Mouse (Mus musculus) midbrain, embryonic 15.5 days (tissue): ENCODE results near the gene March5. TPM values are rescaled to one million over a fixed set of nuclear protein-coding genes. Genes with fewer than 3 reads are reported as not detected.
A peak's percentile ranks its signal among the peaks of the same experiment; 100 is the strongest.
"Not testable (repeated sequence)": the region's sequence is repeated elsewhere in the genome, so short reads cannot be mapped to it uniquely, and the experiment has no call there.

ENCODE experiments used
- ATAC-seq: fragments of 200-750 bp; cut with Nextera tagmentation; replicated peaks from 2 replicates; pipeline ENCODE4 v1.8.0; 2017; ENCODE audit warnings: moderate TSS enrichment
- H3K27ac ChIP-seq: fragments of 300-500 bp; sonication (generic); 2 replicates; pipeline ENCODE4 v1.5.1; 2015; ENCODE audit warnings: mild to moderate bottlenecking, inconsistent platforms
- H3K27me3 ChIP-seq: fragments of 300-500 bp; sonication (generic); replicated peaks from 2 replicates; pipeline ENCODE4 v1.6.1; 2015; ENCODE audit warnings: inconsistent platforms
- H3K36me3 ChIP-seq: fragments of 300-500 bp; sonication (generic); replicated peaks from 2 replicates; pipeline ENCODE4 v1.6.1; 2015; ENCODE audit warnings: inconsistent platforms
- H3K4me1 ChIP-seq: fragments of 300-500 bp; sonication (generic); 2 replicates; pipeline ENCODE4 v1.6.1; 2015; ENCODE audit warnings: inconsistent platforms
- H3K4me2 ChIP-seq: fragments of 300-500 bp; sonication (generic); 2 replicates; pipeline ENCODE4 v1.6.1; 2015; ENCODE audit warnings: inconsistent platforms, mild to moderate bottlenecking, moderate library complexity
- H3K4me3 ChIP-seq: fragments of 300-500 bp; sonication (generic); 2 replicates; pipeline ENCODE4 v1.5.1; 2015; ENCODE audit warnings: mild to moderate bottlenecking, inconsistent platforms
- H3K9ac ChIP-seq: fragments of 300-500 bp; sonication (generic); 2 replicates; pipeline ENCODE4 v1.6.1; 2015; ENCODE audit warnings: mild to moderate bottlenecking, inconsistent platforms
- H3K9me3 ChIP-seq: fragments of 300-500 bp; sonication (generic); 2 replicates; pipeline ENCODE4 v1.6.1; 2016; ENCODE audit warnings: inconsistent platforms
- WGBS: fragments of 180-500 bp; shearing (Covaris S2); methylation state at CpG from one replicate; pipeline ENCODE4 v1.1.7; 2015; ENCODE audit warnings: mixed read lengths; 5-methylcytosine and 5-hydroxymethylcytosine counted together
- polyA plus RNA-seq: library from polyadenylated mRNA; unstranded; fragments of >200 nt; fragmentation: Nextera tagmentation; extraction: Ambion mirVana; gene quantifications from 2 replicates; pipeline ENCODE4 v1.2.1, GENCODE M21; 2015

March5 gene
- polyA plus RNA-seq, 1 experiment from 2014 or later, result 103 TPM

GRCm38 (mm10) chr19:37188366-37188948 lies 18.9 kb upstream of the March5 start:
- Histone ChIP-seq H3K4me2 (no peak overlapping the region), H3K36me3 (no peaks in the 10 kb centered on the region), H3K4me1 (no peaks in the 10 kb centered on the region), H3K27me3 (no peaks in the 10 kb centered on the region), H3K27ac (no peak overlapping the region), H3K4me3 (no peak overlapping the region), H3K9ac (no peak overlapping the region), H3K9me3 (no peaks in the 10 kb centered on the region)
- no peak for ATAC-seq
- WGBS, result 80% methylated on average over 4 of the region's 4 CpGs

- Histone ChIP-seq H3K27me3 (no peaks in the 10 kb centered on the region), H3K4me2 (no peak overlapping the region), H3K9me3 (no peaks in the 10 kb centered on the region), H3K36me3 (no peaks in the 10 kb centered on the region), H3K27ac (no peak overlapping the region), H3K4me1 (no peaks in the 10 kb centered on the region), H3K9ac (no peak overlapping the region), H3K4me3 (no peak overlapping the region)
- no peak for ATAC-seq
- WGBS, result 88% methylated on average over 5 of the region's 5 CpGs
Measured at GRCm38 (mm10) chr19:37192475-37193058, 14.8 kb upstream of the March5 start.

DNA sequence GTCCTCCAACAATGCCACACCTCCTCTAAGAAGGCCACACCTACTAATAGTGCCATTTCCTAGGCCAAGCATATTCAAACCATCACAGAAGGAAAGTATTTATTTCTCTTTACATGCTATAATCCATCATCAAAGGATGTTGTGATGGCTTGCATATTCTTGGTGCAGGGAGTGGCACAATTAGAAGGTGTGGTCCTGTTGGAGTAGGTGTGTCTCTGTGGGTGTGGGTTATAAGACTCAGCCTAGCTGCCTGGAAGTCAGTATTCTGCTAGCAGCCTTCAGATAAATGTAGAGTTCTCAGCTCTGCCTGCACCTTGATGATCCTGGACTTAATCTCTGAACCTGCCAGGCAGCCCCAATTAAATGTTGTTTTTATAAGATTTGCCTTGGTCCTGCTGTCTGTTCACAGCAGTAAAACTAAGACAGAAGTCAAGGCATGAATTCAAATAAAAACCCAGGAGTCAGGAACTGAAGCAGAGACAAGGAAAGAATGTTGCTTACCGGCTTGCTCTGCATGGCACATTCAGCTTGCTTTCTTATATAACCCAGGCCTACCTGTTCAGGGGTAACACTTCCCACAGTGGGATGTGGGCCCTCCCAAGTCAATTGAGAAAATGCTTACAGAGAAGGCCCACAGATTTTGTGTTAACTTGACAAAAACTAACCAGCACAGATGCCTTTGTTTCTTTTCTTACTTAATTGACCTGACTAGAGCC lies 9.0 kb upstream of the March5 start:
- no peaks in the 10 kb centered on the region for H3K27me3 ChIP-seq
- H3K9me3 ChIP-seq, result no peaks in the 10 kb centered on the region
- H3K27ac ChIP-seq, result no peak overlapping the region
- WGBS, result 87% methylated on average over 1 of the region's 1 CpGs
- no peak overlapping the region for H3K4me3 ChIP-seq
- ATAC-seq, result no peak
- H3K4me1 ChIP-seq, result no peaks in the 10 kb centered on the region
- no peak overlapping the region for H3K9ac ChIP-seq
- no peak overlapping the region for H3K4me2 ChIP-seq
- H3K36me3 ChIP-seq, result no peaks in the 10 kb centered on the region

- Histone ChIP-seq H3K36me3 (no peaks in the 10 kb centered on the region), H3K4me2 (no peak overlapping the region), H3K9me3 (no peaks in the 10 kb centered on the region), H3K27me3 (no peaks in the 10 kb centered on the region), H3K9ac (no peak overlapping the region), H3K27ac (no peak overlapping the region), H3K4me3 (no peak overlapping the region), H3K4me1 (no peaks in the 10 kb centered on the region)
- ATAC-seq, result no peak
- WGBS, result 80% methylated on average over 2 of the region's 2 CpGs
Measured at GRCm38 (mm10) chr19:37199889-37200288, 7.5 kb upstream of the March5 start.

DNA sequence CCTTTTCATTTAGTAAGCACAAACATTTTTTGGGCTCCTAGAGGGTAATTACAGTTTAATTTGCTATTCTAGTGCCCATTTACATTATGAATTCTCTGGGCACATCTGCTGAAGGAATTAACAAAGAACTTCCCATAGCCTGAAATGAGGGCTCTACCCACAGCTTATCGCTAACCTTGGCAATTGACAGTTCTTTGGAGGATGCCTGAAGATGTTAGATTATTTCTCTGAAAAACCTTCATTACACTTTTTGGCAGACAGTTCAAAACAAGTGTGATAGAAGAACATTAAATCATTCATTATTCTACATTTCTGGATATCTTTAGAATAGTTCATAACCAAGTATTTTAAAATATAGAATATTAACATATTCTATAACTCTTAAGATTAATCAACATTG lies 4.0 kb upstream of the March5 start:
- H3K4me1 ChIP-seq, result peaks cover 4% of the 10 kb centered on the region
- H3K27me3 ChIP-seq, result no peaks in the 10 kb centered on the region
- WGBS, result 80% methylated on average over 1 of the region's 1 CpGs
- H3K4me3 ChIP-seq, result no peak overlapping the region
- ATAC-seq, result no peak
- no peaks in the 10 kb centered on the region for H3K9me3 ChIP-seq
- H3K36me3 ChIP-seq, result no peaks in the 10 kb centered on the region
- no peak overlapping the region for H3K4me2 ChIP-seq
- no peak overlapping the region for H3K27ac ChIP-seq
- no peak overlapping the region for H3K9ac ChIP-seq

GRCm38 (mm10) chr19:37205155-37205554 lies 2.2 kb upstream of the March5 start:
- H3K4me1 ChIP-seq, result peaks cover 19% of the 10 kb centered on the region
- ATAC-seq, H3K4me3 ChIP-seq: not testable (repeated sequence)

DNA sequence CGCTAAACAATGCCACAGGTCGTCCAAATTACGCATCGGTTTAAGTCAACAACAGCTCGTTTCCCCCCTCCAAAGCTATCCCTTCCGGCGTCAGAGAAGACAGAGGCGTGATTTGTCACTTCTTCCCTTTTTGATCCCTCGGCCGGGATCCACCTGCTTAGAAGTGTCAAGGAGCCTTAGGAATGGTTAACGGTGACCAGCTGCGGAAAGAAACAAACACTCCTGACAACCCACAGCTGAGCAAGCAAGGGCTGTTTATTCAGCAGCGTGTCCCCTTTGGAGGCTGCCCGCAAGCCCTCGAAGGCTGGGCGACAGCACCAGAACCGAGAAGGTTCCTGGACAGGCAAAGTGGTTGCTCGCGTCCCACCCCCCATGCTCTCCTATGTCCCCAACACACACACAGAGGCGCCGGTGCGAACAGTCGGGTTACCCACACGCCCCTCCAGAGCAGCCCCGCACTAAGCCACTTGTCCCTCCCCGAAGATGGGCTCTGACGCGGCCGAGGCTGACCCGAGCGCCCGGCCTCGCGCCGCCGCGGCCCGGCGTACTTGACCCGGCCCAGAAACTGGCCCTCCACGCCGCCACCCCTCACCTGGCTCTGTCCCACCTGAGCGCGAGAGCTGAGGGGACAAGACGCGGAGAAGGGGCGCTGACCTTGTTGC lies 571 bp upstream of the March5 start:
- Histone ChIP-seq H3K9me3 (no peaks in the 10 kb centered on the region), H3K27me3 (no peaks in the 10 kb centered on the region), H3K36me3 (peaks cover 8% of the 10 kb centered on the region), H3K4me2 (peak overlapping the region; percentile 84), H3K27ac (peak overlapping the region; percentile 85), H3K4me1 (peaks cover 19% of the 10 kb centered on the region), H3K9ac (peak overlapping the region; percentile 96), H3K4me3 (peak overlapping the region; percentile 91)
- peak; percentile 86 for ATAC-seq
- WGBS, result under 1% methylated on average over 47 of the region's 47 CpGs

More at GRCm38 (mm10) chr19:37205155-37205554, 2.2 kb upstream of the March5 start:
- not testable (repeated sequence) for H3K9ac ChIP-seq, H3K36me3 ChIP-seq, H3K9me3 ChIP-seq, H3K27ac ChIP-seq, H3K27me3 ChIP-seq, H3K4me2 ChIP-seq

DNA sequence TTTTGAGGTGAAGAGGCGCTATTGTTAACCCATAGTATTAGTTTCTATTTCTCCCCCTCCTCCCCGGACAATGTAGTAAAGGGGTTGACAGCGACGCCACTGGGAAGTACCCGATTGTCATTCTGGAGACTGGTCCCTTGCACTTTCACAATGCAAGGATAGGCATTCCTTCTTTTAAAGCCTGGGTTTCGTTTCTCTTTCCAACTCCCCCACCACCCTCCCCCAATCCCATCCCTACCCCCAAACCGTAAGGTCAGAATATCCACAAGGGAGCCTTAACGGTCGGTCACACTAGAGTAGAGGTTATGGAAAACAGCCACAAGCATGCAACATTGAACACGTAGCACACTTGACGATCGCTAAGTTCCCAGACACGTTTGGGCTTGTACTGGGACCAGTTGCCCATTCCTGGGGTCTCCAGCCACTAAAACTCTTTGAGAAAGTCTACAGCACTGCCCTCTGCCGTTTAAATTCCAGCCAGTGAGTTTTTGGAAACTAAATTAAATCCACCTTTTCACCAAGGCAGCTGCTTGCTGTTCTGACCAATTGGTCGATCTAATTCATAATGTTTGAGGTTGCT lies 923 bp downstream of the March5 start, which contains the start of gene Cpeb3:
Gene Cpeb3 (minus strand): TSS at position 426 of the 580 bp plus-strand sequence.
- peaks cover 19% of the 10 kb centered on the region for H3K4me1 ChIP-seq
- no peaks in the 10 kb centered on the region for H3K27me3 ChIP-seq
- ATAC-seq, result no peak
- H3K9me3 ChIP-seq, result no peaks in the 10 kb centered on the region
- H3K4me3 ChIP-seq, result peak within 1 kb of the TSS; percentile 91
- 0% methylated on average over 15 of the region's 15 CpGs for WGBS
- peak within 1 kb of the TSS; percentile 85 for H3K27ac ChIP-seq
- H3K36me3 ChIP-seq, result peaks cover 8% of the 10 kb centered on the region
- peak within 1 kb of the TSS; percentile 96 for H3K9ac ChIP-seq
- peak within 1 kb of the TSS; percentile 84 for H3K4me2 ChIP-seq

DNA sequence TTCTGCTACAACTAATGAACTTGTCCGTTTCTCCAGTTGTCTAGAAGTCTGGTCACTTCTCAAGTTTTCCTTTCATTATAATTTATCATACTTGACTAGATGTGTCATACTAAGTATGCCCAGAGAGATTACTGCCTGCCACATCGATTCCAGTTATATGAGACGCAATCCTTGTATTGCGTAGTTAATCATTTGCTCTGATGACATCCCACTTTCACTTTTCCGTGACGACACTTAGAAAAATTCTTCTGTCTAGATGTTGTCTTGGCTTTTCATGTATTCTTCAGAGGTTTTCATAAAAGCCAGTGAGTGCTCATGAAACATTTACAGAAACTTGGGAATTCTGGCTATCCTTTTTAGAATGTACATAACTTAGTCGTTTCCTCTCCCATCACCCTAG lies 1.6 kb downstream of the March5 start:
- Histone ChIP-seq H3K4me3 (peak overlapping the region; percentile 91), H3K4me1 (peaks cover 19% of the 10 kb centered on the region), H3K27me3 (no peaks in the 10 kb centered on the region), H3K9me3 (no peaks in the 10 kb centered on the region), H3K4me2 (peak overlapping the region; percentile 84), H3K27ac (no peak overlapping the region), H3K9ac (peak overlapping the region; percentile 96; the same call in 1 of the 2 replicates), H3K36me3 (peaks cover 8% of the 10 kb centered on the region)
- ATAC-seq, result no peak
- 87% methylated on average over 7 of the region's 7 CpGs for WGBS

DNA sequence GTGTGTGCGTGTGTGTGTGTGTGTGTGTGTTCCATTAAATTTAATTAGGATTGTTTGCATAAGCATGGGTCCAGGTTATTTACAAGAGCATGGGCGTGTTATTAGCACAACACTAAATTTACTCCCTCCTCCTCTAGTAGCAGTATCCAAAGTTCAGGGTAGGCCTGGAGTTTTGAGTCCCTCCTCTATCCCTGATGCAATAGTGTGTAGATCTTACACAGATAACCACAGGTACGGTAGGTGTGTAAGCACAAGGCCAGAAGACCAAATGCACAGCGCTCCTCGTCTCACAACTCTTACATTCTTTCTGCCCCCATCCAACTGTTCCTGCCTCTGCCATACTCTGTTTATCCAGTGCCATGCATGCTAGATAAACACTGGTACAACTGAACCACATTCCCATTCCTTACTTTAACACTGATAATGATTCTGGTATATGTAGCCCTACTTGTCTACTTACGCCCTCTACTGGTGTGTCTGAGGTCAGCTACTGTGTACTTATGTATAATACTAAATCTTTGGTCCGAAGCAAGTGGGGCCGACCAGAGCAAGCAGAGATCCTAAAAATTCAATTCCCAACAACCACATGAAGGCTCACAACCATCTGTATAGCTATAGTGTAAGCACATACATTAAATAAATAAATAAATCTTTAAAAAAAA lies 2.3 kb downstream of the March5 start:
- no peak for ATAC-seq
- Histone ChIP-seq H3K27ac (no peak overlapping the region), H3K9ac (no peak overlapping the region), H3K27me3 (no peaks in the 10 kb centered on the region), H3K4me2 (peak overlapping the region; percentile 84), H3K4me1 (peaks cover 19% of the 10 kb centered on the region), H3K4me3 (no peak overlapping the region), H3K9me3 (no peaks in the 10 kb centered on the region), H3K36me3 (peaks cover 8% of the 10 kb centered on the region)
- 86% methylated on average over 8 of the region's 8 CpGs for WGBS

- Histone ChIP-seq H3K9ac (no peak overlapping the region), H3K4me3 (no peak overlapping the region), H3K4me1 (peaks cover 19% of the 10 kb centered on the region), H3K27me3 (no peaks in the 10 kb centered on the region), H3K9me3 (no peaks in the 10 kb centered on the region), H3K36me3 (peaks cover 9% of the 10 kb centered on the region), H3K4me2 (no peak overlapping the region), H3K27ac (no peak overlapping the region)
- WGBS, result 92% methylated on average over 4 of the region's 4 CpGs
- no peak for ATAC-seq
Measured at GRCm38 (mm10) chr19:37210457-37210856, 3.1 kb downstream of the March5 start.

DNA sequence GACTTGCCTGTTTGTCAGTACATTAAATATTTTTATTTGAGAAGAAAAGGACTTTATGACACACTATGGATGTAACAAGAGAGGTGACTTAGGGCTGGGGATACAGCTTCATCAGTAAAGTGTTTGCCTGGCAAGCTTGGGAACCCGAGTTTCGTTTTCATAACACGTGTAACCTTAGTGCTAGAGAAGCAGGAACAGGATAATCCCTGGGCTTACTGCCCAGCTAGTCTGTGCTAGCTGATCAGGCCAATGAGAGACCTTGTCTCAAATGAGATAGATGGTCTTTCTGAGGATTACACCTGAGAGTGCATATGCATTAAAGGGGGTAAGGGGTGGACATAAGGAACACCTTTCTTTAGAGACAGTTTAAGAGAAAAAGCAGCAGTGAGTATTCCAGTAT lies 4.1 kb downstream of the March5 start:
- Histone ChIP-seq H3K27me3 (no peaks in the 10 kb centered on the region), H3K9me3 (no peaks in the 10 kb centered on the region), H3K4me3 (no peak overlapping the region), H3K27ac (no peak overlapping the region), H3K9ac (no peak overlapping the region), H3K4me1 (peaks cover 16% of the 10 kb centered on the region), H3K4me2 (no peak overlapping the region), H3K36me3 (peaks cover 13% of the 10 kb centered on the region)
- WGBS, result 95% methylated on average over 3 of the region's 3 CpGs
- ATAC-seq, result no peak
